Mouse (Mus musculus): Measurements from ENCODE around the gene Cd4. TPM values are rescaled to one million over a fixed set of nuclear protein-coding genes. Genes with fewer than 3 reads are reported as not detected.

The Cd4 gene
- polyA plus RNA-seq, 1 experiment from 2014 or later = 0.41 TPM

GRCm38 (mm10) chr6:124914511-124914910 lies 26.5 kb upstream of the Cd4 start:
- H3K4me2 ChIP-seq = no peak overlapping the region
- H3K36me3 ChIP-seq = peaks cover 19% of the 10 kb centered on the region
- peaks cover 47% of the 10 kb centered on the region for H3K4me1 ChIP-seq
- no peak overlapping the region for H3K4me3 ChIP-seq (replicated peaks)
- WGBS = 81% methylated on average over 7 of the region's 7 CpGs
- 0 out of 2 replicates have a peak, but pooled peaks cover 6% of the 10 kb centered on the region for H3K27me3 ChIP-seq (replicated peaks)
- H3K9ac ChIP-seq = no peak overlapping the region
- no peaks in the 10 kb centered on the region for H3K9me3 ChIP-seq
- H3K27ac ChIP-seq = no peak overlapping the region
- no peak for ATAC-seq (ENCODE audit: insufficient read depth, low FRiP score, low read depth)

GRCm38 (mm10) chr6:124913721-124914285 lies 25.8 kb upstream of the Cd4 start:
- WGBS = 76% methylated on average over 14 of the region's 14 CpGs
- Histone ChIP-seq H3K4me3 (replicated peaks) (no peak overlapping the region), H3K27me3 (replicated peaks) (0 out of 2 replicates have a peak, but pooled peaks cover 7% of the 10 kb centered on the region), H3K9me3 (no peaks in the 10 kb centered on the region), H3K4me2 (no peak overlapping the region), H3K36me3 (peaks cover 19% of the 10 kb centered on the region), H3K27ac (no peak overlapping the region), H3K4me1 (peaks cover 48% of the 10 kb centered on the region), H3K9ac (no peak overlapping the region)
- ATAC-seq (ENCODE audit: insufficient read depth, low FRiP score, low read depth) = no peak

- ATAC-seq (ENCODE audit: insufficient read depth, low FRiP score, low read depth) = no peak
- Histone ChIP-seq H3K4me2 (no peak overlapping the region), H3K4me1 (peaks cover 43% of the 10 kb centered on the region), H3K9me3 (no peaks in the 10 kb centered on the region), H3K4me3 (replicated peaks) (no peak overlapping the region), H3K9ac (no peak overlapping the region), H3K27ac (no peak overlapping the region), H3K27me3 (replicated peaks) (0 out of 2 replicates have a peak, but pooled peaks cover 7% of the 10 kb centered on the region), H3K36me3 (peaks cover 19% of the 10 kb centered on the region)
- WGBS = 61% methylated on average over 6 of the region's 6 CpGs
These were observed 25.2 kb upstream of the Cd4 start for GRCm38 (mm10) chr6:124913214-124913613.

- Histone ChIP-seq H3K36me3 (peaks cover 19% of the 10 kb centered on the region), H3K9me3 (no peaks in the 10 kb centered on the region), H3K27ac (0 out of 2 replicates have a peak within 1 kb of the TSS, but pooled peaks have one; percentile 26), H3K27me3 (replicated peaks) (0 out of 2 replicates have a peak, but pooled peaks cover 7% of the 10 kb centered on the region), H3K9ac (no peak within 1 kb of the TSS), H3K4me3 (replicated peaks) (no peak within 1 kb of the TSS), H3K4me1 (peaks cover 43% of the 10 kb centered on the region), H3K4me2 (peak within 1 kb of the TSS; percentile 35)
- 10% methylated on average over 13 of the region's 13 CpGs for WGBS
- ATAC-seq (ENCODE audit: insufficient read depth, low FRiP score, low read depth) = no peak
These were observed 23.7 kb upstream of the Cd4 start, which contains the start of gene Lag3 for GRCm38 (mm10) chr6:124911533-124912218. Lag3 (minus strand) TSS chr6:124911705.

GRCm38 (mm10) chr6:124910032-124910431 lies 22.0 kb upstream of the Cd4 start:
- Histone ChIP-seq H3K9ac (no peak overlapping the region), H3K4me2 (peak overlapping the region; percentile 52), H3K27me3 (replicated peaks) (0 out of 2 replicates have a peak, but pooled peaks cover 7% of the 10 kb centered on the region), H3K9me3 (no peaks in the 10 kb centered on the region), H3K36me3 (peaks cover 19% of the 10 kb centered on the region), H3K27ac (no peak overlapping the region), H3K4me1 (peaks cover 29% of the 10 kb centered on the region), H3K4me3 (replicated peaks) (peak overlapping the region; percentile 12; the same call in 1 of the 2 replicates)
- peak; percentile 23; the same call in 1 of the 2 replicates for ATAC-seq (ENCODE audit: insufficient read depth, low FRiP score, low read depth)
- WGBS = 7% methylated on average over 30 of the region's 32 CpGs

GRCm38 (mm10) chr6:124907767-124908166 lies 19.7 kb upstream of the Cd4 start:
- H3K27ac ChIP-seq = no peak overlapping the region
- H3K4me3 ChIP-seq (replicated peaks) = no peak overlapping the region
- 0 out of 2 replicates have a peak, but pooled peaks cover 7% of the 10 kb centered on the region for H3K27me3 ChIP-seq (replicated peaks)
- no peaks in the 10 kb centered on the region for H3K9me3 ChIP-seq
- no peak overlapping the region for H3K9ac ChIP-seq
- H3K36me3 ChIP-seq = no peaks in the 10 kb centered on the region; the same call in 1 of the 2 replicates
- 69% methylated on average over 1 of the region's 1 CpGs for WGBS
- peaks cover 16% of the 10 kb centered on the region for H3K4me1 ChIP-seq
- no peak overlapping the region for H3K4me2 ChIP-seq
- no peak for ATAC-seq (ENCODE audit: insufficient read depth, low FRiP score, low read depth)

- H3K9ac ChIP-seq = no peak overlapping the region
- H3K27ac ChIP-seq = peak overlapping the region; percentile 99
- no peaks in the 10 kb centered on the region for H3K36me3 ChIP-seq
- H3K4me2 ChIP-seq = peak overlapping the region; percentile 88
- H3K4me1 ChIP-seq = peaks cover 14% of the 10 kb centered on the region
- 0 out of 2 replicates have a peak, but pooled peaks cover 7% of the 10 kb centered on the region for H3K27me3 ChIP-seq (replicated peaks)
- WGBS = 42% methylated on average over 15 of the region's 16 CpGs
- H3K9me3 ChIP-seq = no peaks in the 10 kb centered on the region
- H3K4me3 ChIP-seq (replicated peaks) = peak overlapping the region; percentile 55; the same call in 1 of the 2 replicates
- ATAC-seq (ENCODE audit: insufficient read depth, low FRiP score, low read depth) = no peak
These were observed 17.2 kb upstream of the Cd4 start for GRCm38 (mm10) chr6:124904991-124905860.

- Histone ChIP-seq H3K9me3 (no peaks in the 10 kb centered on the region), H3K4me1 (peaks cover 6% of the 10 kb centered on the region; the same call in 1 of the 2 replicates), H3K27me3 (replicated peaks) (no peaks in the 10 kb centered on the region), H3K36me3 (no peaks in the 10 kb centered on the region), H3K4me3 (replicated peaks) (peak overlapping the region; percentile 55), H3K27ac (peak overlapping the region; percentile 99), H3K9ac (peak overlapping the region; percentile 43), H3K4me2 (peak overlapping the region; percentile 88)
- WGBS = 8% methylated on average over 23 of the region's 24 CpGs
- ATAC-seq (ENCODE audit: insufficient read depth, low FRiP score, low read depth) = peak; percentile 71
These were observed 16.4 kb upstream of the Cd4 start for GRCm38 (mm10) chr6:124904161-124904981.

- H3K4me3 ChIP-seq (replicated peaks) = peak overlapping the region; percentile 55
- peak overlapping the region; percentile 43 for H3K9ac ChIP-seq
- 0% methylated on average over 23 of the region's 23 CpGs for WGBS
- peaks cover 6% of the 10 kb centered on the region; the same call in 1 of the 2 replicates for H3K4me1 ChIP-seq
- H3K36me3 ChIP-seq = no peaks in the 10 kb centered on the region
- peak; percentile 83 for ATAC-seq (ENCODE audit: insufficient read depth, low FRiP score, low read depth)
- no peaks in the 10 kb centered on the region for H3K27me3 ChIP-seq (replicated peaks)
- peak overlapping the region; percentile 88 for H3K4me2 ChIP-seq
- peak overlapping the region; percentile 99 for H3K27ac ChIP-seq
- H3K9me3 ChIP-seq = no peaks in the 10 kb centered on the region
These were observed 15.6 kb upstream of the Cd4 start for GRCm38 (mm10) chr6:124903580-124904151.

GRCm38 (mm10) chr6:124901851-124902250 lies 13.8 kb upstream of the Cd4 start:
- Histone ChIP-seq H3K4me2 (no peak overlapping the region), H3K4me1 (peaks cover 6% of the 10 kb centered on the region; the same call in 1 of the 2 replicates), H3K36me3 (no peaks in the 10 kb centered on the region), H3K27ac (no peak overlapping the region), H3K27me3 (replicated peaks) (no peaks in the 10 kb centered on the region), H3K9ac (no peak overlapping the region), H3K4me3 (replicated peaks) (no peak overlapping the region), H3K9me3 (no peaks in the 10 kb centered on the region)
- ATAC-seq (ENCODE audit: insufficient read depth, low FRiP score, low read depth) = no peak
